Mouse (Mus musculus) lung, embryonic 14.5 days (tissue): ENCODE measurements at regions not wholly inside any gene's neighbourhood (a gene's known extent, or its start where the extent isn't known, plus 50 kb on each side); places are given as distances from the start of the nearest gene placed in this dataset.

Experiments used
- ATAC-seq: fragments of 200-750 bp; cut with Nextera tagmentation; 2 replicates; pipeline ENCODE4 v1.8.0; 2017; ENCODE audit warnings: mild to moderate bottlenecking, moderate TSS enrichment, moderate library complexity; ENCODE audit not compliant: insufficient read depth
- DNase-seq: peaks from one replicate; pipeline ENCODE4 v3.0.0-alpha.2; 2015
- H3K27ac ChIP-seq: fragments of 300-500 bp; sonication (generic); 2 replicates; pipeline ENCODE4 v1.5.1; 2014; ENCODE audit warnings: low read depth, mild to moderate bottlenecking, moderate library complexity
- H3K27me3 ChIP-seq: fragments of 300-500 bp; sonication (generic); 2 replicates; pipeline ENCODE4 v1.6.1; 2014; ENCODE audit warnings: low read length, control low read depth; ENCODE audit not compliant: insufficient read depth
- H3K36me3 ChIP-seq: fragments of 300-500 bp; sonication (generic); 2 replicates; pipeline ENCODE4 v1.6.1; 2014; ENCODE audit warnings: control low read depth; ENCODE audit not compliant: insufficient read depth
- H3K4me1 ChIP-seq: fragments of 300-500 bp; sonication (generic); 2 replicates; pipeline ENCODE4 v1.6.1; 2014; ENCODE audit warnings: antibody characterized with exemption, control low read depth; ENCODE audit not compliant: insufficient read depth
- H3K4me2 ChIP-seq: fragments of 300-500 bp; sonication (generic); 2 replicates; pipeline ENCODE4 v1.6.1; 2014; ENCODE audit warnings: mild to moderate bottlenecking
- H3K4me3 ChIP-seq: fragments of 300-500 bp; sonication (generic); 2 replicates; pipeline ENCODE4 v1.5.1; 2014; ENCODE audit warnings: low read depth, low read length
- H3K9ac ChIP-seq: fragments of 300-500 bp; sonication (generic); 2 replicates; pipeline ENCODE4 v1.6.1; 2014
- H3K9me3 ChIP-seq: fragments of 300-500 bp; sonication (generic); 2 replicates; pipeline ENCODE4 v1.6.1; 2016; ENCODE audit warnings: low read depth, low read length, control low read depth
- CTCF ChIP-seq: IDR thresholded peaks from 2 replicates; pipeline ENCODE4 v1.5.1; 2016; ENCODE audit warnings: antibody characterized with exemption, low read depth
- WGBS: fragments of 180-500 bp; shearing (Covaris S2); extraction: QIAGEN DNeasy Blood & Tissue Kit; methylation state at CpG from one replicate; pipeline ENCODE4 v1.1.7; 2014; 5-methylcytosine and 5-hydroxymethylcytosine counted together

DNA sequence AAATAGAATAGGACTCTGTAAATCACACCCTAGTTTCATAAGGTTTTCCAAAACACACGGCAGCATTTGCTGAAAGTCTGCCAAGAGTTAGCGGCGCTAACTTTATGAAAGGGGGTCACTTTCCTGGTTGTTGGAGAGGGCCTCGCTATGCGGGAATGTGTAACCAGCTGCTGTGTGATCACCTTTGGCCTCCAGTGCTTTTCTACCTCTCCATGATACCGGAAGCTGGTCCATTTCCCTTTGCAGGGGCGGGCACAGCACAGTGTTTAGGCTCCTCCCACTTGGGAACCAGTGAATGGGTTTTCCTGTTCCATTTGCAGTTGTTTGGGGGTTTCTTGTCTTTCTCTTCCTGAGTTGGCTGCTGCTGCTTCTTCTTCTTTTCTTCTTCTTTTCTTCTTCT lies 250.3 kb downstream of the Ppp4r2 start:
- H3K9me3 ChIP-seq: no peaks in the 10 kb centered on the region
- WGBS: 23% methylated on average over 7 of the region's 7 CpGs
- H3K4me1 ChIP-seq: no peaks in the 10 kb centered on the region; the same call in 1 of the 2 replicates
- no peaks in the 10 kb centered on the region for H3K36me3 ChIP-seq
- peak; percentile 67 for DNase-seq
- H3K4me2 ChIP-seq: peak overlapping the region; percentile 38
- H3K4me3 ChIP-seq: no peak overlapping the region
- ATAC-seq: peak; percentile 74; the same call in 1 of the 2 replicates
- TF ChIP-seq CTCF: no peak
- H3K27me3 ChIP-seq: no peaks in the 10 kb centered on the region
- H3K9ac ChIP-seq: no peak overlapping the region
- H3K27ac ChIP-seq: no peak overlapping the region

DNA sequence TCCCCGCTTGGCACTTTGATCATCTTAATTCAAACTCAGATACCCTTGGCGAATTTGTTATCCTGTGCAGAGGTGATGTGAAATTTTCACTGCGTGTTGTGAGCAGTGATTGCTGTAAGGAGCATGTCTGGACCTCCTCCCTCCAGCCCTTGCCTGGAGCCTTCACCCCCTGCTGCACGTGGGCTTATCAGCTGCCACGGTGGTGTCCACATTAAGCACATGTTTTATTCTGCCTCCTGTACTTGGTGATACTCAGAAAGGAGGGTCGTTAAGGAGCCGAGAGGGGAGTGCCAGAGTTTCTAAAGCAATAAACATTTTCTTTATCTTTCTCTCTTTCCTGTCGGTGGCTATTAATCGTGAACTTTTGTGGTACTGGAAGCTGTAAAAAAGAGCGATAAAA lies 258.8 kb downstream of the Ppp4r2 start:
- ATAC-seq: no peak
- TF ChIP-seq CTCF: no peak
- Histone ChIP-seq H3K9ac (no peak overlapping the region), H3K4me3 (no peak overlapping the region), H3K27me3 (no peaks in the 10 kb centered on the region), H3K4me2 (no peak overlapping the region), H3K9me3 (no peaks in the 10 kb centered on the region), H3K4me1 (no peaks in the 10 kb centered on the region), H3K27ac (no peak overlapping the region), H3K36me3 (no peaks in the 10 kb centered on the region)
- DNase-seq: no peak
- 17% methylated on average over 10 of the region's 10 CpGs for WGBS
